Mouse (Mus musculus): Measurements from ENCODE around the gene Bsdc1. TPM values are rescaled to one million over a fixed set of nuclear protein-coding genes. Genes with fewer than 3 reads are reported as not detected.

The Bsdc1 gene
- total RNA-seq (2014; rRNA removed) (55.2 and 60.6 TPM in 2 replicates), polyA plus RNA-seq (2015; fragmentation: Nextera tagmentation; extraction: Ambion mirVana) (25.3 and 27.1 TPM in 2 replicates)

DNA sequence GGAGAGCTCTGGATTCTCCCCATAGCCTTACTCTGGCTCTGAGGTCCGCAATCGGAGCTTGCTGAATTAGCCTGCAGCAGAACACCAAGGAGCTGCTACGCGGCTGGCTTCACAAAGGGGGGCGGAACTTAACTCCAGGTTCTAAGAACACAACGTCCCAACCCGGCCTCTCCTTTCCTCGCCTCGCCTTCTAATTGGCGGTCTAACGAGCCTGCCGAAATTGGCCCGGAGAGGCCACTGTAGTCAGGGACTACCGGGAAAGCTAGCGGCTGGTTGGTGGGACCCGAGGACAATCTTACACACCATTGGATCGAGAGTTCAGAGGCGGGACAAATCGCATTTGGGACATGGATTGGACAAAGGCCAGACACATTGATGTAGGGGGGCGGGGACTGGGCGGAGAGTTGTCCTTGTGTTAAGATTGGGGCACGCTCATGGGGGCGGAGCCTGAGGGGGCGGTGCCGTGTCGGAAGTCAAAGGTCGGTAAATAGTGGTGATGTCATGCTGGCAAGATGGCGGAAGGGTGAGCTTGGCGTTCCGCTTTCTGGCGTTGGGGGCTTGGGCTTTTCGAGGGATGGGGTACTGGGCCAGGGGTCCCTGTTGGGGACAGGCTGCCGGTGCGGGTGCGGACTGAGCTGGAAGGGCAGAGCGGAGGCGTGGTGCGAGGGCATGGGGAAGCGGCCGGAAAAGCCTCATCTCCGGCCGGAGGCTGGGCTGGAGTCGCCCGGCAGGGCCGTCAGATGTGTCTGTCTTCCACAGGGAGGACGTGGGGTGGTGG is at the start of gene Bsdc1:
Gene Bsdc1, plus strand, starts transcription at position 399 of the 778 bp plus-strand sequence.
- TF ChIP-seq CTCF (IDR thresholded peaks at IDR 0.05; ENCODE audit: low read depth): 0 out of 2 replicates have a peak, but pooled peaks have one; percentile 8
- no peaks in the 10 kb centered on the region for H3K27me3 ChIP-seq (ENCODE audit: insufficient read depth, low read length)
- peak within 1 kb of the TSS; percentile 69 for H3K4me2 ChIP-seq (ENCODE audit: low read depth, low read length)
- H3K4me3 ChIP-seq (ENCODE audit: low read length): peak within 1 kb of the TSS; percentile 87
- no peaks in the 10 kb centered on the region for H3K9me3 ChIP-seq (ENCODE audit: low read length)
- H3K36me3 ChIP-seq (ENCODE audit: insufficient read depth, low read length): peaks cover 20% of the 10 kb centered on the region
- WGBS: under 1% methylated on average over 46 of the region's 46 CpGs
- H3K9ac ChIP-seq (replicated peaks; ENCODE audit: low read length): peak within 1 kb of the TSS; percentile 75
- H3K4me1 ChIP-seq (ENCODE audit: insufficient read depth, low read length): peaks cover 7% of the 10 kb centered on the region; the same call in 1 of the 2 replicates
- H3K27ac ChIP-seq: peak within 1 kb of the TSS; percentile 87
- peak; percentile 99 for ATAC-seq
- DNase-seq (ENCODE audit: low spot score): peak; percentile 100

DNA sequence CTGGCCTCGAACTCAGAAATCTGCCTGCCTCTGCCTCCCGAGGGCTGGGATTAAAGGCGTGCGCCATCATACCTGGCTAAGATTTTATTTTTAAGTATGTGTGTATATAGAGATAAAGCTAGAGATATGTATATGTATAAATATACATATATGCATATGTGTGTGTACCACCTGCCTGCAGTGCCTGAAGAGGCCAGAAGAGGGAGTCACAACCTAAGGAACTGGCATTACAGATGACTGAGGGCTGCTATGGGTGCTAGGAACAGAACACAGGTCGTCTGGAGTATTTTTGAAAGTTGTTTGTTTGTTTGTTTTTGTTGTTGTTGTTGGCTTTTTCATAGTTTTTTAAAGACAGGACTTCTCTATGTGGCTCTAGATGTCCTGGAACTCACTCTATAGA is 45.5 kb upstream of the Bsdc1 start:
- DNase-seq (ENCODE audit: low spot score): no peak
- 95% methylated on average over 5 of the region's 5 CpGs for WGBS
- no peak for ATAC-seq

DNA sequence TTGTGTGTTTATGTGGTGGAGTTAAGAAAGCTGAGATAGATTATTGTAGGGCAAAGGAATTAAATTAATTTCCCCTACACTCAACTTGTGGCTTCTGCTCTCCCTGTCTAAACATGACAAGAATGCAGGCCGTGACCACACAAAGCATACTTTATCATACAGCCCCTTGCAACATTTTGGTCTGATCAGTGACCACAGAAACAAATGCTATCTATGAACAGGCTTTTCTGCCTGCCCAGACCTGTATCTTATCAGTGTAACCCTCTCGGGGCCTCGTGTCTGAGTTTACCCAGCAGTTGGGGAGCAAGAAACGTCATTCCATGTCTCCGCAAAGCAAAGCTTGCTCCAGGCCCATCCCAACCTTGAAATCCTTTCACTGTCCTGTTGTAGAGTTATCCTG is 44.9 kb upstream of the Bsdc1 start:
- WGBS: 86% methylated on average over 5 of the region's 5 CpGs
- no peak overlapping the region for H3K4me2 ChIP-seq (ENCODE audit: low read depth, low read length)
- DNase-seq (ENCODE audit: low spot score) (no peak), ATAC-seq (no peak)
- no peak for TF ChIP-seq CTCF (IDR thresholded peaks at IDR 0.05; ENCODE audit: low read depth)
- H3K4me3 ChIP-seq (ENCODE audit: low read length): no peak overlapping the region
- no peaks in the 10 kb centered on the region for H3K4me1 ChIP-seq (ENCODE audit: insufficient read depth, low read length)
- no peak overlapping the region for H3K9ac ChIP-seq (replicated peaks; ENCODE audit: low read length)
- no peak overlapping the region for H3K27ac ChIP-seq
- H3K9me3 ChIP-seq (ENCODE audit: low read length): no peaks in the 10 kb centered on the region
- no peaks in the 10 kb centered on the region for H3K36me3 ChIP-seq (ENCODE audit: insufficient read depth, low read length)
- no peaks in the 10 kb centered on the region for H3K27me3 ChIP-seq (ENCODE audit: insufficient read depth, low read length)

More for the DNA sequence above, 45.5 kb upstream of the Bsdc1 start:
- Histone ChIP-seq H3K9me3 (ENCODE audit: low read length) (no peaks in the 10 kb centered on the region), H3K4me1 (ENCODE audit: insufficient read depth, low read length) (no peaks in the 10 kb centered on the region), H3K36me3 (ENCODE audit: insufficient read depth, low read length) (no peaks in the 10 kb centered on the region), H3K27ac (no peak overlapping the region), H3K4me2 (ENCODE audit: low read depth, low read length) (no peak overlapping the region), H3K4me3 (ENCODE audit: low read length) (no peak overlapping the region), H3K9ac (replicated peaks; ENCODE audit: low read length) (no peak overlapping the region), H3K27me3 (ENCODE audit: insufficient read depth, low read length) (no peaks in the 10 kb centered on the region)
- TF ChIP-seq CTCF (IDR thresholded peaks at IDR 0.05; ENCODE audit: low read depth): peak; percentile 15; the same call in 1 of the 2 replicates

DNA sequence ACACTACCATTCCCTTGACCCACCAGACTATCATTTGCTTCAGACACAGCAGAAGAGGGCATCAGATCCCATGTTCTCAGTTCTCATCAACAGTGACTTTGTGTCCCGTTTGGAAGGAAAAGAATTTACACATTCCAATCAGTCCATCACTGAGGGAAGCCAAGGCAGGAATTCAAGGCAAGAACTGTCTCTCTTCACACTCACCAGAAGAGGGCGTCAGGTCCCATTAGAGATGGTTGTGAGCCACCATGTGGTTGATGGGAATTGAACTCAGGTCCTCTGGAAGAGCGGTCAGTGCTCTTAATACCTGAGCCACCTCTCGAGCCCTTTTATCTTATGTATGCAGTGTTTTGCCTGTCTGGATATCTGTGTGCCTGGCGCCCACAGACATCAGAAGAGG is 43.1 kb upstream of the Bsdc1 start:
- DNase-seq (ENCODE audit: low spot score) (no peak), ATAC-seq (no peak)
- no peak overlapping the region for H3K4me3 ChIP-seq (ENCODE audit: low read length)
- no peaks in the 10 kb centered on the region for H3K27me3 ChIP-seq (ENCODE audit: insufficient read depth, low read length)
- WGBS: 77% methylated on average over 5 of the region's 5 CpGs
- TF ChIP-seq CTCF (IDR thresholded peaks at IDR 0.05; ENCODE audit: low read depth): 0 out of 2 replicates have a peak, but pooled peaks have one; percentile 18
- no peaks in the 10 kb centered on the region for H3K9me3 ChIP-seq (ENCODE audit: low read length)
- no peak overlapping the region for H3K27ac ChIP-seq
- H3K9ac ChIP-seq (replicated peaks; ENCODE audit: low read length): no peak overlapping the region
- no peak overlapping the region for H3K4me2 ChIP-seq (ENCODE audit: low read depth, low read length)
- no peaks in the 10 kb centered on the region for H3K4me1 ChIP-seq (ENCODE audit: insufficient read depth, low read length)
- H3K36me3 ChIP-seq (ENCODE audit: insufficient read depth, low read length): no peaks in the 10 kb centered on the region

DNA sequence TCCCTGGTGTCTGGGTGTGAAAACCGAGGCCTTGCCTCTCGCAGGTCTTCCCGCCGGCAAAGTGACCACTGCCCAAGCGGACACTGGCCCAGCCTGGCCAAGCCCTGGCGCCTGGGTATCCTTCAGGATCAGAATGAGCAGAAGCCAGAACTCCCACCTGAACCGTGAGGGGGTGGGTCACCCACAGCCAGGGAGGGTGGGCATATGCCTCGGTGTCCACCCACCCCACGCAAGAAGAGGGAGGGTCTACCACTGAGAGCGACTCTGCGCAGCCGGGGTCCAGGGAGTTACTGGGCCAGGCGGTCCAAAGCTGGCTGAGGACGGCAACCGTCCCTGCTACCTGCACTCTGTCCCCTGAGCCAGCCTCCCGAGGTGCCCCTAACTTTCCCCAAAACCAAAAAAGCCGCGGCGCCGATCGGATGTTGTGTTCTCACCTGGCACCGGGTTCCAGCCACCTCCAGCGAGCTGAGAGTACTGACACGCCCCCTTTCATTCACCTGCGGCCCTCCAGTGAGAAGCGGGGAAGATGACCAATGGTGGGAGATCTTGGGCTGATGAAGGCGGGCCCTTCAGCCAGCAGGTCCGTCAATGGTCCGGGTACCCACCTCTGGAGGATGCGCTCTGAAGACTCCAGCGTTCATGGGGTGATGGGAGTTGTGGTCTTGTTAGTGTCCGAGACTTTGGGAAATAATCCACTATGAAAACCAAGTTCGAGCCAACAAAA is 20.9 kb upstream of the Bsdc1 start, which contains the start of gene Zbtb8b:
Gene Zbtb8b, minus strand, starts transcription at position 514 of the 724 bp plus-strand sequence.
- H3K4me1 ChIP-seq (ENCODE audit: insufficient read depth, low read length): no peaks in the 10 kb centered on the region; the same call in 1 of the 2 replicates
- no peak for TF ChIP-seq CTCF (IDR thresholded peaks at IDR 0.05; ENCODE audit: low read depth)
- peak within 1 kb of the TSS; percentile 64 for H3K4me3 ChIP-seq (ENCODE audit: low read length)
- H3K4me2 ChIP-seq (ENCODE audit: low read depth, low read length): peak within 1 kb of the TSS; percentile 69
- H3K27me3 ChIP-seq (ENCODE audit: insufficient read depth, low read length): no peaks in the 10 kb centered on the region
- H3K36me3 ChIP-seq (ENCODE audit: insufficient read depth, low read length): no peaks in the 10 kb centered on the region
- peak within 1 kb of the TSS; percentile 72 for H3K9ac ChIP-seq (replicated peaks; ENCODE audit: low read length)
- ATAC-seq (peak; percentile 98), DNase-seq (ENCODE audit: low spot score) (peak; percentile 92)
- H3K27ac ChIP-seq: peak within 1 kb of the TSS; percentile 26; the same call in 1 of the 2 replicates
- WGBS: 2% methylated on average over 33 of the region's 33 CpGs
- H3K9me3 ChIP-seq (ENCODE audit: low read length): no peaks in the 10 kb centered on the region

DNA sequence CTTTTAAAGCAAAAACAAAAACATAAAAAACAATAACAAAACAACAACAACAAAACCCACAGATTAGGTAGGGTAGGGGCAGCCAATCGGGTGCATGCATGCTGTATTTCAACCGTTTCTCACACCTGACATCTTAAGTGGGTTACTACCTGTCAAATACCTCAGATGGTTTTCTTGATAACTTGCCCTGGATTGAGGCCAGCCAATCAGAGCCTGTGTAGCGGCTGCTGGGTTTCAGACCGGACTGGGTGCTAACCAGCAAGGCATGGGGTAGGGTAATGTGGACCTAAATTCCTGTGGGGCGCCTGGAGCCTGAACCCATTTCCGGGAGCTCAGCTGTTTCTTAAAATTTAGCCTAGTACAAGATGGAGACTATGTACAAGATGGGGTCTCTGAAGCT is 20.2 kb upstream of the Bsdc1 start:
- H3K4me2 ChIP-seq (ENCODE audit: low read depth, low read length): peak overlapping the region; percentile 69
- 33% methylated on average over 6 of the region's 6 CpGs for WGBS
- H3K4me3 ChIP-seq (ENCODE audit: low read length): peak overlapping the region; percentile 64; the same call in 1 of the 2 replicates

More for the DNA sequence above, 20.2 kb upstream of the Bsdc1 start:
- DNase-seq (ENCODE audit: low spot score) (no peak), ATAC-seq (no peak)
- H3K9ac ChIP-seq (replicated peaks; ENCODE audit: low read length): no peak overlapping the region
- no peaks in the 10 kb centered on the region for H3K27me3 ChIP-seq (ENCODE audit: insufficient read depth, low read length)
- H3K27ac ChIP-seq: no peak overlapping the region
- no peaks in the 10 kb centered on the region; the same call in 1 of the 2 replicates for H3K4me1 ChIP-seq (ENCODE audit: insufficient read depth, low read length)
- no peaks in the 10 kb centered on the region for H3K36me3 ChIP-seq (ENCODE audit: insufficient read depth, low read length)
- TF ChIP-seq CTCF (IDR thresholded peaks at IDR 0.05; ENCODE audit: low read depth): no peak
- no peaks in the 10 kb centered on the region for H3K9me3 ChIP-seq (ENCODE audit: low read length)

Data from hindbrain, postnatal 0 days (tissue).